Mouse (Mus musculus) bone marrow macrophage, adult 2 months (primary cell): Measurements from ENCODE around the gene Gm20388. TPM values are rescaled to one million over a fixed set of nuclear protein-coding genes. Genes with fewer than 3 reads are reported as not detected.
A peak's percentile ranks its signal among the peaks of the same experiment; 100 is the strongest.
"Not testable (repeated sequence)": the region's sequence is repeated elsewhere in the genome, so short reads cannot be mapped to it uniquely, and the experiment has no call there.

ENCODE experiments used
- H3K27ac ChIP-seq: 2 replicates; pipeline ENCODE4 v1.5.1; 2012; ENCODE audit warnings: low read depth, low read length; ENCODE audit not compliant: insufficient read depth
- H3K4me1 ChIP-seq: 2 replicates; pipeline ENCODE4 v1.6.1; 2012; ENCODE audit warnings: low read length; ENCODE audit not compliant: control insufficient read depth, insufficient read depth
- H3K4me3 ChIP-seq: 2 replicates; pipeline ENCODE4 v1.5.1; 2012; ENCODE audit warnings: mild to moderate bottlenecking, low read length, moderate library complexity; ENCODE audit not compliant: insufficient read depth
- CTCF ChIP-seq: IDR thresholded peaks from 2 replicates; pipeline ENCODE4 v1.5.1; 2012; ENCODE audit warnings: low read depth, mild to moderate bottlenecking, low read length, moderate library complexity
- POLR2A ChIP-seq: IDR thresholded peaks from 2 replicates; pipeline ENCODE4 v1.6.1; 2012; ENCODE audit warnings: mild to moderate bottlenecking, low read depth, low read length, borderline replicate concordance
- polyA plus RNA-seq: library from polyadenylated mRNA; stranded (reverse); fragments of >200 nt; gene quantifications from 2 replicates; pipeline ENCODE4 v1.2.4, GENCODE M21; 2012; ENCODE audit not compliant: missing spikeins, insufficient read depth, insufficient read length

Gm20388 gene
- polyA plus RNA-seq, 1 experiment, result 32.7 TPM

- TF ChIP-seq CTCF (no peak), POLR2A (no peak)
- no peak overlapping the region for H3K27ac ChIP-seq
- no peak overlapping the region for H3K4me3 ChIP-seq
- peaks cover 4% of the 10 kb centered on the region; the same call in 1 of the 2 replicates for H3K4me1 ChIP-seq
These were observed 3553.0 kb downstream of the Gm20388 start for GRCm38 (mm10) chr8:123463651-123464050.

- no peak overlapping the region for H3K27ac ChIP-seq
- H3K4me1 ChIP-seq, result peaks cover 9% of the 10 kb centered on the region
- no peak overlapping the region for H3K4me3 ChIP-seq
- no peak for TF ChIP-seq CTCF
- TF ChIP-seq POLR2A, result no peak
These were observed 3556.8 kb downstream of the Gm20388 start for GRCm38 (mm10) chr8:123467476-123467875.

- H3K4me1 ChIP-seq, result peaks cover 17% of the 10 kb centered on the region
- not testable (repeated sequence) for H3K27ac ChIP-seq, H3K4me3 ChIP-seq
These were observed 3562.3 kb downstream of the Gm20388 start for GRCm38 (mm10) chr8:123472991-123473390.

GRCm38 (mm10) chr8:123474549-123474948, 3563.9 kb downstream of the Gm20388 start:
- H3K4me3 ChIP-seq, H3K27ac ChIP-seq: not testable (repeated sequence)
- peaks cover 20% of the 10 kb centered on the region for H3K4me1 ChIP-seq

GRCm38 (mm10) chr8:123476911-123477736, 3566.5 kb downstream of the Gm20388 start:
- Histone ChIP-seq H3K4me3 (peak overlapping the region; percentile 77), H3K4me1 (peaks cover 17% of the 10 kb centered on the region), H3K27ac (no peak overlapping the region)
- no peak for TF ChIP-seq CTCF
- TF ChIP-seq POLR2A, result no peak

GRCm38 (mm10) chr8:123477737-123478258, 3567.2 kb downstream of the Gm20388 start, which contains the start of gene Afg3l1:
Gene Afg3l1, plus strand, starts transcription at chr8:123477903.
- Histone ChIP-seq H3K27ac (peak within 1 kb of the TSS; percentile 77), H3K4me1 (peaks cover 17% of the 10 kb centered on the region), H3K4me3 (peak within 1 kb of the TSS; percentile 77)
- TF ChIP-seq POLR2A, result no peak; the same call in 1 of the 2 replicates
- TF ChIP-seq CTCF, result no peak

GRCm38 (mm10) chr8:123478456-123479218, 3568.0 kb downstream of the Gm20388 start:
- Histone ChIP-seq H3K4me3 (peak overlapping the region; percentile 77), H3K4me1 (peaks cover 17% of the 10 kb centered on the region), H3K27ac (peak overlapping the region; percentile 77)
- TF ChIP-seq POLR2A, result no peak
- TF ChIP-seq CTCF, result no peak

GRCm38 (mm10) chr8:123482627-123483026, 3572.0 kb downstream of the Gm20388 start:
- peaks cover 5% of the 10 kb centered on the region for H3K4me1 ChIP-seq
- H3K27ac ChIP-seq, result no peak overlapping the region
- H3K4me3 ChIP-seq, result no peak overlapping the region
- no peak for TF ChIP-seq CTCF
- no peak for TF ChIP-seq POLR2A

- H3K27ac ChIP-seq, result no peak overlapping the region
- H3K4me3 ChIP-seq, result no peak overlapping the region
- H3K4me1 ChIP-seq, result no peaks in the 10 kb centered on the region
- TF ChIP-seq POLR2A (no peak), CTCF (no peak)
These were observed 3580.8 kb downstream of the Gm20388 start for GRCm38 (mm10) chr8:123491280-123492075.

GRCm38 (mm10) chr8:123492898-123493297, 3582.3 kb downstream of the Gm20388 start:
- Histone ChIP-seq H3K4me1 (no peaks in the 10 kb centered on the region), H3K4me3 (no peak overlapping the region), H3K27ac (no peak overlapping the region)
- TF ChIP-seq POLR2A, result no peak
- TF ChIP-seq CTCF, result no peak
